Mouse (Mus musculus): ENCODE data around the gene Tmed2.

DNA sequence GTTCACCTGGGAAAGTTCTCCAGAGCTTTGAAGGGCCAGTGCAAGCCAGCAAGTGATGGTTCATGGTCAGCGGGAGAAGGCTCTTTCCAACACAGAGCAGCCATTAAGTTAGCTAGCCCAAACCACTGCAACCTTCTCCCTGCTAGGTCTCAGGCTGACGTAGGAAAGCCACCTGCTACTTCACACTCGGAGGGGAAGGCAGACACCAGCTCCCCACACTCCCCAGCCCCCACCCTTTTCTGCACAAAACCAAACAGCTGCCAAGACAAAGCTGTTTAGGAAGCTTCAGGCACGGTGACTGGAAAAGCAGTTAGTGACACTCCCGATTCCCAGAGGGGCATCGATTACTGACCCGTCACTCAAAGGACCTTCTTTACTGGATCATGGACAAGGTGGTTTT, 44.9 kb upstream of the Tmed2 start:
- no peak for TF ChIP-seq GATA1 (IDR thresholded peaks at IDR 0.05; ENCODE audit: low read length)
- no peak for TF ChIP-seq TAL1 (IDR thresholded peaks at IDR 0.05; ENCODE audit: low read length)
